Mouse (Mus musculus) bone marrow macrophage, adult 2 months (primary cell): Measurements from ENCODE around the gene Grap. TPM values are rescaled to one million over a fixed set of nuclear protein-coding genes. Genes with fewer than 3 reads are reported as not detected.

ENCODE experiments used
- H3K27ac ChIP-seq: 2 replicates; pipeline ENCODE4 v1.5.1; 2012; ENCODE audit warnings: low read depth, low read length; ENCODE audit not compliant: insufficient read depth
- H3K4me1 ChIP-seq: 2 replicates; pipeline ENCODE4 v1.6.1; 2012; ENCODE audit warnings: low read length; ENCODE audit not compliant: control insufficient read depth, insufficient read depth
- H3K4me3 ChIP-seq: 2 replicates; pipeline ENCODE4 v1.5.1; 2012; ENCODE audit warnings: mild to moderate bottlenecking, low read length, moderate library complexity; ENCODE audit not compliant: insufficient read depth
- CTCF ChIP-seq: IDR thresholded peaks from 2 replicates; pipeline ENCODE4 v1.5.1; 2012; ENCODE audit warnings: low read depth, mild to moderate bottlenecking, low read length, moderate library complexity
- POLR2A ChIP-seq: IDR thresholded peaks from 2 replicates; pipeline ENCODE4 v1.6.1; 2012; ENCODE audit warnings: mild to moderate bottlenecking, low read depth, low read length, borderline replicate concordance
- polyA plus RNA-seq: library from polyadenylated mRNA; stranded (reverse); fragments of >200 nt; gene quantifications from 2 replicates; pipeline ENCODE4 v1.2.4, GENCODE M21; 2012; ENCODE audit not compliant: missing spikeins, insufficient read depth, insufficient read length

Gene Grap
- polyA plus RNA-seq, 1 experiment = 3.1 TPM

DNA sequence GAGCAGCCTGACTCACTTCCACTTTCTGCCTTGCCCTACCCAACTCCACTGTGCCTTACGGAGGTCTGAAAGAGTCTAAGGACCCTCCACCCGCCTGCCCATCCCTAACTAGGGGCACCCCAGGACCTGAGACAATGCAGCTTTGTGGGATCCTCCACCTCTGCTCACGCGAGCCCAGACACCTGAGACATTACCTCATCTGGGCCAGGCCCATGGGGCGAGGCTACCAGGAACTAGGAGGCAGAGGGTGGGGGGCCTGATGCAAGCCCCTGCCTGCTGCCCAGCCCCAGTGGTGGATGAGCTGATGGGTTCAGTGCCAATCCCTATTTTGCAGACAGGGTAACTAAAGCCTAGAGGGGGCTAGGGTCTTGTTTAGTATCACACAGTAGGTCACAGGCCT, 46.4 kb downstream of the Grap start:
- Histone ChIP-seq H3K27ac (no peak overlapping the region), H3K4me1 (no peaks in the 10 kb centered on the region), H3K4me3 (no peak overlapping the region)
- no peak for TF ChIP-seq POLR2A
- no peak for TF ChIP-seq CTCF

DNA sequence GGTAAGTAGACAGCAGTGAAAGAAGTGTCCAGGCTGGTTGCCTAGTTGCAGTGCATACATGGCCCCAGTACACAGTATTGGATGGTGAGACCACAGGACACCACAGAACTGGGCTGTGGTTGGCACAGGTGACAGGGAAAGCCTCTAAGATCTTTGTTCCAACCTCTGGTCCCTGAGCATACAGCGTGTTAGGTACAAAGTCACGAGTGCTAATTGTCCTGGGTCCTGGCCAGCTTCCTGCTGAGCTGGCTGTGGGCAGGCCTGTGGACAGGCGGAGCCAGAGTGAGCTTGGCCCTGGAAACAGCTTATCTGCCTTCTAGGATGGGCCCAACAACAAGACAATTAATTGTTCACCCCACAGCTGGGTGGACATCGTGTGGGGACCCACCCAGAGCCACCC, 46.9 kb downstream of the Grap start:
- Histone ChIP-seq H3K27ac (no peak overlapping the region), H3K4me1 (no peaks in the 10 kb centered on the region), H3K4me3 (no peak overlapping the region)
- no peak for TF ChIP-seq POLR2A
- no peak for TF ChIP-seq CTCF

DNA sequence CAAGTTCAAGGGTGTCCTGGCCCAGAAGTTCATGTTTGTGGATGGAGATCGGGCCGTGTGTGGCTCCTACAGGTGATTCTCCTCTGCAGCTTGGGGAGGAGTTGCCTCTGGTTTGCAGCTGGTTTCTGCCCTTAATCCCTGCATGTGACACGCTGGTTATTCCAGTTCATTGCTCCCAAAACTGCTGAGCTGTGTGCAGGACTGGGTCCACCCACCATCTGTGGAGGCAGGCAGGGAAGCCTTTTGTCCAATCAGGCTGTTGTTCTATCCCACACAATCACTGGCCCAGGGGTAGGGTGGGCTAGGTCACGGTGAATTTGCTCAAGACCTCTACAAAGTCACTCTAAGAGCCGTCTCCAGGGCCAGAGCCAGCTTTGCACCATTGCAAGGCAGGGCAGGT, 48.6 kb downstream of the Grap start:
- Histone ChIP-seq H3K27ac (no peak overlapping the region), H3K4me3 (no peak overlapping the region), H3K4me1 (no peaks in the 10 kb centered on the region)
- TF ChIP-seq CTCF (no peak), POLR2A (no peak)

DNA sequence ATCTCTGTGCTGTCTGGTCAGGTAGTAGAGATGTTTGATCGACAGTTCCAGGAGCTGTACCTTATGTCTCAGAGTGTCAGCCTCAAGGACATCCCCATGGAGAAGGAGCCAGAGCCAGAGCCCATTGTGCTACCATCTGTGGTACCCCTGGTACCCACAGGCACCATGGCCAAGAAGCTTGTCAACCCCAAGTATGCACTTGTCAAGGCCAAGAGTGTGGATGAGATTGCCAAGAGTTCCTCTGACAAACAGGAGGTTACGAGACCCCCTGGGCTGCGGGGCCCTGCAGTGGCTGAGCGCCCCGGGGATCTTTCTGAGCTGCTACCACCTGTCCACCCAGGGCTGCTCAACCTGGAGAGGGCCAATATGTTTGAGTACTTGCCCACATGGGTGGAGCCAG, 49.4 kb downstream of the Grap start:
- H3K4me3 ChIP-seq = no peak overlapping the region
- H3K4me1 ChIP-seq = no peaks in the 10 kb centered on the region
- H3K27ac ChIP-seq = no peak overlapping the region
- TF ChIP-seq POLR2A (no peak), CTCF (no peak)

DNA sequence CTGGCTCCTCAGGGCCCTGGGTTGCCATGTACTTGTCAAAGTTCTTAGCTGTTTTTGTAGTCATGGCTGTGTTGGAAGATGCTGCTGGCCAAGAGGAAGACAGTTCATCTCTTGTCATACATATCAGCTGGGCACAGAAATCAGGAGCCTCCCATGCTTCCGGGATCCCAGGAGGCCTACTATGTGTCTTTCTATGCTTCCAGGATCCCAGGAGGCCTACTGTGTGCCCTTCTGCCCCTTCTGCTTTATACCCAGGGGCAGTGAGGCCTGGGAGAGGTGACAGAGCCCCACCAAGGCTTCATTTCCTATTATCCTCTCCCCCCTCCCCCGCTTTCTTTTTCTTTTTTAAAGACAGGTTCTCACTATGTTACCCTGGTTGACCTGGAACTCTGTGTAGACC, 52.5 kb downstream of the Grap start:
- Histone ChIP-seq H3K4me3 (no peak overlapping the region), H3K4me1 (no peaks in the 10 kb centered on the region), H3K27ac (no peak overlapping the region)
- TF ChIP-seq POLR2A = no peak
- no peak for TF ChIP-seq CTCF

DNA sequence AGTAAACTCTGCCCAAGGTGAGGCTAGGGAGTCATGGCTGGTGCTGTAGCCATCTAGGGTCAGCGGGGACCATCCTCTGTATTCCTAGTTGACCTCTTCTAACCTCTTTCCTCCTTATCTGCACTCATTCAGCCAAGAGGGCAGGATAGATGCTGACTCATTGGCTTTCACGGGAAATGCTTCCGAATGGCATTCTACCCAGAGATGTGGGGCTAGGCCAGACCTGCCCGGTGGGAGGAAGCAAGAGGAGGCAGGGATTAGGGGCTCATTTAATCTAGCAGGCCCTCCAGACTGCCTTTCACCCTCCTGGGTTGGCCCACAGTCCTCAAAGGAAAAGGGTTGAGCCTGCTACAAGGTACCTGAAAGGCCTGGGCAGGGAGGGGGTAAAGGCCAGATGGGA, 53.2 kb downstream of the Grap start:
- H3K4me3 ChIP-seq = no peak overlapping the region
- TF ChIP-seq POLR2A (no peak), CTCF (no peak)
- no peaks in the 10 kb centered on the region for H3K4me1 ChIP-seq
- H3K27ac ChIP-seq = no peak overlapping the region

DNA sequence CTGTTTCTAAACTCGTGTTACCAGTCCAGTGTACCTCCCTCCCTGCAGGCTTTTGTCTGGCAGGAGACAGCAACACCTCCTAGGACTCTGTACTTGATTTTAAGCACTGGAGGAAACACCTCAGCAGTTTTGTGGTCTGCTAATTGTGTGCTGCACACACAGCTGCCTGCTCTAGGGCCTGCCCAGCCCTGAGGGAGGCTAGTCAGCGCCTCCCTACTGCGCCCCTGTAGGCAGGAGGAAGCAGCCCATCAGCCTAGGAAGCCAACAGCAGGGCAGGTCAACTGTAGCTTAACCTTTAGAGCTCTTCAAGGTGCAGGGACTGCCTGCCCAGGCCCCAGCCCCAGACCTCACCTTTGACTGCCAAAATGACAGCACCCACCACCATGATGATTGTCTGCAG, 55.9 kb downstream of the Grap start:
- TF ChIP-seq CTCF = no peak
- TF ChIP-seq POLR2A = no peak
- Histone ChIP-seq H3K4me1 (no peaks in the 10 kb centered on the region), H3K4me3 (no peak overlapping the region), H3K27ac (no peak overlapping the region)

DNA sequence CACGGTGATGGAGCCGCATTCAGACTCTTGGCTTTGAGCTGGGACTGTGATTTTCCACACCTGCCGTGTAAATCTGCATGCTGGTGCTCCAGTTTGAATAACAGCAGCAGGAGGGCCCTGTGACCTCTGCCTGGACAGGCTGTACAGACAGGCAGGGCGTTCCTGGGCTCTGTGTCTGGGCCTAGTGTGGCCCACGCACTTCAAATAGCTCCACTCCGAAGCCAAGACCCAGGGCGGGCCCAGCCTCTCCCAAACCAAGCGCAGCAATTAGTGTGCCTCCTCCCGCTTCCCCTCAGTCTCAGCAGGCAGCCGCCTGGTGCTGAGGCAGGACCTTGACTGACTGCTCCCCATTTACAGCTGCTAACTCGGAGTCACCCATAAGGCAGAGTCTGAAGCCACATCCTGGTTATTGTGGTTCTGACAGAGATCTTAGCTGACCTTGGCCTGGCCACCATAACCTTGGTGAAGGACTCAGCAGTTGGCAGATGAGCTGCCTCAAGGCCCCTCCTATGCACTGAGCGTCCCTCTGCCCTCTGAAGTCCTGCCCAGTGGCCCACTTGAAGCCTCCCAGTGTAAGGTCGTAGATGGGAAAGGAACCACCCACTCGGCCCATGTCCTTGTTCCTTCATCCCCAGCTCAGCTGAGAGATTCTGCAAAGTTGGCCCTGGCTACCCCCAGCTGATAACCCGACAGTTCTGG, 60.2 kb downstream of the Grap start:
- H3K4me1 ChIP-seq = no peaks in the 10 kb centered on the region
- no peak overlapping the region for H3K27ac ChIP-seq
- H3K4me3 ChIP-seq = no peak overlapping the region
- TF ChIP-seq CTCF = no peak
- no peak for TF ChIP-seq POLR2A

DNA sequence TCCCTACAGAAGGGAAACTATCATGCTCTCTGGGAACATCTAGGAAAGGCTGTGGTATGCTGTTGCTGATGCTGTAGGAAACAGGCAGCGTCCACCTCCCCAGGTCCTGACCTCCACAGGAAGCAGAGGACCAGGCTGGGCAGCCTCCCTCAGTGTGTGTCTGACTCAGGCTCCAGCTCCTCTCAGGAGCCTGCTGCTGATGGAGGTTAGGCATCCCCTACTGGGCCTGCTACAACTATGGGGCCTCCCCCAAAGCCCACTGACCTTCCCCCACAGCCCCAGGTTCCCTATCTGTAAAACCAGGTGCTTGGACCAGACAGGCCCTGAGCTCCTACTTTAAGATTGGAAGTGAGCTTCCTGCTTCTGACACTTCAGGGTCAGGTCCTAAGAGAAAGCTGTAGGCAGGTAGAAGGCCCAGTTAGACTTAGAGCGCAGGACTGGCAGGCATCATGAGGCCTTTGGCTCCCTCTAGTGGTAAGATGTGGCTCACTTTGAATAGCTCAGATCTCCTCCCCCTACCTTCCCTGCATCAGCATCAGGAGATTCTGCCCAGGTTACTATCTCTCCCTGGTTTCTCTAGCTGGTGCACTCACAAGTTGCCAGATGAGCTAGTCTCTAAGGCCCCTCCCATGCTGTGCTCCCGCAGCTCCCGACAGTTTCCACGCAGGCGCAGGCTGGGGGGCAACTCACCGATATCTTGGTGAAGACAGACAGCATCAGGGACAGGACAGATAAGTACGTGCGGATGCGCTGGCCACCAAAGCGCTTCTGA, 61.5 kb downstream of the Grap start:
- TF ChIP-seq CTCF = peak; percentile 77
- no peak for TF ChIP-seq POLR2A
- no peaks in the 10 kb centered on the region for H3K4me1 ChIP-seq
- no peak overlapping the region for H3K27ac ChIP-seq
- no peak overlapping the region for H3K4me3 ChIP-seq

DNA sequence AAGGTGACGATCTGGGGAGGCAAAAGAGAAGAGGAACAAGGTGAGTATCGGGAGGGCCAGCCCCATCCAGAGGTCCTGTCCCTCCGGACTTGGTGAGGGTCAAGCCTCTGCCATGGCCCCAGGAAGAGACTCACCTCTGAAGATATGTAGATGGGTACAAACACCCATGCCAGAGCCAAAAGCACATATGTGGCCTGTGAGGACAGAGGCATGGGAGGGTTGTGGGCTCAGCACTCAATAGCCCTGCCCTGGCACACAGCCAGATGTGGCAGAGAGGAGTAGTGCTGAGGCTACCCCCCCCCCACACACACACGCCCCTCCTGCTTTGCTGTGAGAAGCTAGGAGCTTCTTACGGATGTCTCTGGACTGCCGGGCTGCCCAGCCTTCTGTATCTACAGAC, 62.1 kb downstream of the Grap start:
- no peaks in the 10 kb centered on the region for H3K4me1 ChIP-seq
- H3K4me3 ChIP-seq = no peak overlapping the region
- no peak overlapping the region for H3K27ac ChIP-seq
- TF ChIP-seq CTCF (no peak), POLR2A (no peak)

DNA sequence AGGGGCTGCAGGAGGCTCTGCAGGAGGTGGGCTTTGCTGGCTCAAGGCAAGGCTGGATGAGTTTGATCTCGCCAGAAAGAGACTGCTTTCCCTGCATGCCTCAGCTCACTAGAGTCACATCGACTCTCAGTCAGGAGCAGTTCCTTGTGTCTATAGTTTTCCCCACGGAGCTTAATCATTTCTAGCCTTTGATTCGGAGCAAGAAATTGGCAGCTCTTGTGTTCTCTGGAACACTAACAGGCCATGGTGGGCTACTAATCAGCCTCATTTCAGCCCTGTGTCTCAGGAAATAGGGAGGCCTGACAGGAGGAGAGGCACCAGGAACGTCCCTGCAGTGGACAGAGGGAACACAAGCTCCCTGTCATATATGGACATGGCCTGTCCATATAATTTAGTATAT, 64.9 kb downstream of the Grap start:
- TF ChIP-seq CTCF = no peak
- TF ChIP-seq POLR2A = no peak
- Histone ChIP-seq H3K4me1 (0 out of 2 replicates have a peak, but pooled peaks cover 4% of the 10 kb centered on the region), H3K27ac (no peak overlapping the region), H3K4me3 (no peak overlapping the region)
